Mouse (Mus musculus) embryo, embryonic 9.5 days (tissue): ENCODE measurements at regions not wholly inside any gene's neighbourhood (a gene's known extent, or its start where the extent isn't known, plus 50 kb on each side); places are given as distances from the start of the nearest gene placed in this dataset.

Experiments used
- DNase-seq: peaks from one replicate; pipeline ENCODE4 v3.0.0-alpha.2; 2017; ENCODE audit errors: extremely low spot score

DNA sequence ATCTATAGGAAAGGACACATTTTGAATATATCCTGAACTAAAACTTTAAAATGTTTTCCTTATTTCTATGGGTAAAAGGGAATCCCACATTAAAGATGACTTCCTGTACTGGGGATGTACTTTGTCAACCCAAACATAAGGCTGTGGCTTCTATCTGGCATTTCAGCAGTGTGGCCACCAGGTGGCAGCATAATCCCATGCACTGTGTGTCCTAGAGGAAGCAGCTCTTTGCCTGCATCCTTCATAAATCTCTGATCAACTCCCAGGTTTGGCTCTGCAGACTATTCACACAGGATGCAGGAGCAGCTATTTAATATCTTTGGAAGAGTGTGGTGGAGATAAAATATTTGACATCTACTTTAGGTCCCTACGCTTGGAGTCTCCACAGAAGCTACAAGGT is 59.1 kb downstream of the Bmp15 start:
- DNase-seq, result peak; percentile 54

DNA sequence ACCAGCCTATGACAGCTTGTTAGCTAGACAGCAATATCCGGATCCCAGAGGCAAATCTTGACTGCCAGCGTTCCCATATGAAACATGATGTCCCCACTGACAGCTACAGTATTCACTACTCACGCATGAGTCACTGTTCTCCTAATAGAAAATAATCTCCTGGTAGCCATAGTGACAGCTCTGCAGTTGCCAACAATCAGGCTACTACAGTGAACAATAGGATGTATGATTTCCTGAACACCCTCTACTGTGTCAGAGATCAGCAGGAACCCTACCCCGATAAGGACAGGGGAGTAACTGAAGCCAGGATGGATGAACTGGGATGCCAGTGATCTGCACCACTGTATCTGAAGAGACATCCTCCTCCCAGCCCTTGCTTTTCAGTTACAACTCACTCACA is 62.0 kb downstream of the Bmp15 start:
- no peak for DNase-seq

DNA sequence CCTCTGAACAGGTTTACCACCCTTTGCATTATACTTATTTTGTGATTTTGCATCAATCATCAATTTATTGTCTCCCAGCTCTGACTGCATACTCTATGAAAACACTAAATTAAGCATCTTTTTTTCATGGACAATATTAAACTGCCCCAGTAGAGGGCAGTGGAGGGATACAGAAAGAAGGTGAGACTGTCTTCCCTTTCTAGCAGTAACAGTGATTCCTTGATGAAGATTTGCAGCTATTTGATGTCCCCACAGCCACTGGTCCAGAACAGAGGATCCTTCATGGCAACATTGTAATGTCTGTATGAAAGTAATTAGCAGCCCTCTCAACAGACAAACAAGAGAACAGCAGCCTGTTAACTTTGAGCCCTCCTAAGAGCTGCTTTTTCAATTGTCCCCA is 66.5 kb downstream of the Bmp15 start:
- peak; percentile 1 for DNase-seq

DNA sequence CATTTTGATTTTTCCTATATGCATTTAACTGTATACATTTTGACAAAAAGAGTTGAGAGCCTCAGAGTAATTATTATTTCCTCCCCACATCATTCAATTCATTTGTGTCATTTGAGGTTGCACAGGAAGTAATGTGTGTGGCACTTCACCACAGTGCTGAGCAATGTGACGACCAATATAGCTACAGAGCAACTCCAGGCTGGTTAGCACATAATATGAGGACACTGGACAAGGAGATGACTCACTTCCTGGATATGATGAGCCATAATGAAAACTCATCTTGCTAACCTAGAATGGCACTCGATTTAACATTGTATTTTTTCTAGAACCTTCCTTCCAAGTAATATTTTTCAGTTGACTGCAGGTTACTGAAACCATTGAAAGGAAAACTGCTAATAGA is 67.6 kb downstream of the Bmp15 start:
- no peak for DNase-seq
